ENCODE assay signal across 8 mouse cellular contexts in the genomic region with DNA sequence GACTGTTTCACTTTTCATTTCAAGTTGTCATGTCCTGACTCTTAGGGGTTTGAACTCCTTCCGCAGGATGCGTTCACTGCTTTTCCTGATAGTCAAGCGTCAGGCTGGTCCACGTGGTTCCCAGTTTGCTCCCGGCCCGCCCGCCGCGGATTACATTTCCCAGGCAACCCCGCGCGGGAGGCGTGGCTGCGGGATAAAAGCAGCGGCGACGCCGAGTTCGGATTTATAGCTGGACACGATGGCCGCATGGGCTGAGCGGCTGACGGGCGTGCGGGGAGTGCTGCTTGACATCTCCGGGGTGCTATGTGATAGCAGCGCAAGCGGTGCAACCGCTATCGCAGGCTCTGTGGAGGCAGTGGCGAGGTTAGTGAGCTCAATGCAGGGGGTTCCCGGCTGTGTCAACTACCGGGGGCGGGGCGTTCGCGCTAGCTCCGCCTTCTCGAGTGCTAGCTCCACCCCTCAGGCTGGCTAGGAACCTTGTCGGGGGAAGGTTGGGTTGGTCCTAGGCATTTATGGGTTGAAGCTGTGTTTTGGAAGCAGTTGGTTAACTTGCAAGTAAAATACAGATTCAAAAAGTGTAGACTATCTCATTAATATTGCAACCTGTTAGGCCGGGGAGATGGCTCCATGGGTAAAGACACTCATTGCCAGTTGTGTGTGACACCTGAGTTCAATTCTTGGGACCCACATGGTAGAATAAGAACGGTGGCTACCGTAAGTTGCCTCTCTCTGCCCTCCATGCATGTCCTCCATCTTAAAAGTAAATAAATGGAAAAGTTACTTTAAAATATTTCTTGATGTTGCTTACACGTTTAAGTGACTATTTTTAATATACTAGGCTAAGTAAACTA. TPM values are rescaled to one million over a fixed set of nuclear protein-coding genes. Genes with fewer than 3 reads are reported as not detected.
DNase-seq lines count a peak whose midpoint lies in the region; ATAC-seq and TF ChIP-seq lines count a peak whose summit lies in the region.

A gene (plus strand): TSS at position 171 of the 851 bp plus-strand sequence.

- no peak within 1 kb of the TSS for H3K27ac ChIP-seq in embryonic facial prominence, embryonic 13.5 days
- no peak within 1 kb of the TSS for H3K27ac ChIP-seq in kidney, adult 2 months (ENCODE audit: insufficient read depth, low read depth, low read length)
- peak within 1 kb of the TSS; percentile 14; the same call in 1 of the 2 replicates for H3K27ac ChIP-seq in limb, embryonic 12.5 days
- no peak within 1 kb of the TSS for H3K27ac ChIP-seq in midbrain, embryonic 14.5 days (replicated peaks; ENCODE audit: low read depth, low read length)

- TF ChIP-seq POLR2A in kidney, adult 2 months (IDR thresholded peaks at IDR 0.05; ENCODE audit: low read depth, low read length), result peak; percentile 24

- H3K9me3 ChIP-seq in embryonic facial prominence, embryonic 13.5 days, result no peaks in the 10 kb centered on the region
- H3K9me3 ChIP-seq in limb, embryonic 12.5 days, result no peaks in the 10 kb centered on the region
- H3K9me3 ChIP-seq in midbrain, embryonic 14.5 days (ENCODE audit: control insufficient read depth, low read length), result no peaks in the 10 kb centered on the region

- DNase-seq in 416B (ENCODE audit: low read depth), result peak; percentile 87
- DNase-seq in adrenal gland, postnatal 4 days (ENCODE audit: low spot score in 2 of 2), result peak; percentile 67 to 80
- peak; percentile 87 to 88 for DNase-seq in heart, adult 18-20 months
- peak; percentile 80 for DNase-seq in kidney, adult 2 months
- peak; percentile 89 for DNase-seq in midbrain, embryonic 14.5 days
- peak; percentile 74 for DNase-seq in spleen, adult 12 weeks (ENCODE audit: low spot score)

- H3K9ac ChIP-seq in embryonic facial prominence, embryonic 13.5 days, result peak within 1 kb of the TSS; percentile 70
- peak within 1 kb of the TSS; percentile 61 for H3K9ac ChIP-seq in limb, embryonic 12.5 days (replicated peaks)
- H3K9ac ChIP-seq in midbrain, embryonic 14.5 days (replicated peaks; ENCODE audit: low read length), result peak within 1 kb of the TSS; percentile 59

- H3K27me3 ChIP-seq in embryonic facial prominence, embryonic 13.5 days, result no peaks in the 10 kb centered on the region; the same call in 1 of the 2 replicates
- H3K27me3 ChIP-seq in kidney, adult 2 months (replicated peaks; ENCODE audit: control insufficient read depth, insufficient read depth, low read length), result no peaks in the 10 kb centered on the region
- peaks cover 6% of the 10 kb centered on the region; the same call in 1 of the 2 replicates for H3K27me3 ChIP-seq in limb, embryonic 12.5 days
- H3K27me3 ChIP-seq in midbrain, embryonic 14.5 days (ENCODE audit: control insufficient read depth, insufficient read depth, low read length), result no peaks in the 10 kb centered on the region; the same call in 1 of the 2 replicates

- H3K4me3 ChIP-seq in embryonic facial prominence, embryonic 13.5 days, result peak within 1 kb of the TSS; percentile 65
- peak within 1 kb of the TSS; percentile 62 for H3K4me3 ChIP-seq in kidney, adult 2 months (ENCODE audit: insufficient read depth, low read depth, low read length)
- peak within 1 kb of the TSS; percentile 61 for H3K4me3 ChIP-seq in limb, embryonic 12.5 days (replicated peaks)
- H3K4me3 ChIP-seq in midbrain, embryonic 14.5 days (replicated peaks; ENCODE audit: low read depth, low read length), result peak within 1 kb of the TSS; percentile 54

- TF ChIP-seq CTCF in kidney, adult 2 months (conservative IDR thresholded peaks at IDR 0.05; ENCODE audit: insufficient read depth, insufficient read length, low read depth, low read length), result no peak

- peak; percentile 79; the same call in 1 of the 2 replicates for ATAC-seq in embryonic facial prominence, embryonic 13.5 days (ENCODE audit: insufficient number of reproducible peaks, insufficient read depth, low FRiP score, low TSS enrichment, low read depth)
- peak; percentile 70; the same call in 1 of the 2 replicates for ATAC-seq in limb, embryonic 12.5 days (ENCODE audit: insufficient number of reproducible peaks, insufficient read depth, low FRiP score, low TSS enrichment, low read depth)
- ATAC-seq in midbrain, embryonic 14.5 days (ENCODE audit: low FRiP score, low TSS enrichment), result peak; percentile 76; the same call in 1 of the 2 replicates

- peaks cover 10% of the 10 kb centered on the region; the same call in 1 of the 2 replicates for H3K4me1 ChIP-seq in embryonic facial prominence, embryonic 13.5 days
- no peaks in the 10 kb centered on the region for H3K4me1 ChIP-seq in kidney, adult 2 months (ENCODE audit: control insufficient read depth, insufficient read depth, low read length)
- peaks cover 23% of the 10 kb centered on the region for H3K4me1 ChIP-seq in limb, embryonic 12.5 days (replicated peaks)
- peaks cover 4% of the 10 kb centered on the region; the same call in 1 of the 2 replicates for H3K4me1 ChIP-seq in midbrain, embryonic 14.5 days (ENCODE audit: control insufficient read depth, insufficient read depth, low read length)

- WGBS in embryonic facial prominence, embryonic 13.5 days, result 7% methylated on average over 44 of the region's 44 CpGs
- WGBS in kidney, adult 2 months, result 8% methylated on average over 44 of the region's 44 CpGs
- 7% methylated on average over 44 of the region's 44 CpGs for WGBS in limb, embryonic 12.5 days
- 8% methylated on average over 44 of the region's 44 CpGs for WGBS in midbrain, embryonic 14.5 days

- no peaks in the 10 kb centered on the region for H3K36me3 ChIP-seq in embryonic facial prominence, embryonic 13.5 days
- H3K36me3 ChIP-seq in kidney, adult 2 months (ENCODE audit: control insufficient read depth, insufficient read depth, low read length), result no peaks in the 10 kb centered on the region
- H3K36me3 ChIP-seq in limb, embryonic 12.5 days, result no peaks in the 10 kb centered on the region
- H3K36me3 ChIP-seq in midbrain, embryonic 14.5 days (ENCODE audit: control insufficient read depth, insufficient read depth, low read length), result no peaks in the 10 kb centered on the region

- peak within 1 kb of the TSS; percentile 83 for H3K4me2 ChIP-seq in embryonic facial prominence, embryonic 13.5 days
- H3K4me2 ChIP-seq in limb, embryonic 12.5 days, result peak within 1 kb of the TSS; percentile 64
- H3K4me2 ChIP-seq in midbrain, embryonic 14.5 days (ENCODE audit: low read length), result peak within 1 kb of the TSS; percentile 66

RNA-seq across cellular contexts. Expression of the gene that starts here (rescaled TPM):
- total RNA-seq in adrenal gland, postnatal 4 days (2021), result 10 to 100 TPM; 18.7 to 18.9 TPM
- polyA plus RNA-seq in embryonic facial prominence, embryonic 13.5 days (2015; fragmentation: Nextera tagmentation; extraction: Ambion mirVana), result 17.5 and 19.9 TPM in 2 replicates
- 10 to 100 TPM; 14.3 to 16.4 TPM for total RNA-seq in heart, adult 18-20 months (2021)
- polyA plus RNA-seq in kidney, adult 2 months (2012; rRNA removed), result 9.3 and 10.1 TPM in 2 replicates
- polyA plus RNA-seq in limb, embryonic 12.5 days (2016; fragmentation: Nextera tagmentation; extraction: Ambion mirVana), result 16.8 and 22.5 TPM in 2 replicates
- polyA plus RNA-seq in midbrain, embryonic 14.5 days (2014; fragmentation: Nextera tagmentation; extraction: Ambion mirVana), result 35.9 and 41.1 TPM in 2 replicates
